Mouse (Mus musculus) neural tube, embryonic 13.5 days (tissue): ENCODE data around the gene Sco1. TPM values are rescaled to one million over a fixed set of nuclear protein-coding genes. Genes with fewer than 3 reads are reported as not detected.

Experiments
- ATAC-seq: fragments of 200-750 bp; cut with Nextera tagmentation; 2 replicates; pipeline ENCODE4 v1.8.0; 2017; ENCODE audit warnings: low read depth, mild to moderate bottlenecking, moderate TSS enrichment, moderate library complexity
- H3K27ac ChIP-seq: fragments of 300-500 bp; sonication (generic); replicated peaks from 2 replicates; pipeline ENCODE4 v1.5.1; 2015; ENCODE audit warnings: moderate library complexity, mild to moderate bottlenecking, inconsistent platforms
- H3K27me3 ChIP-seq: fragments of 300-500 bp; sonication (generic); 2 replicates; pipeline ENCODE4 v1.6.1; 2015; ENCODE audit warnings: mild to moderate bottlenecking, inconsistent platforms
- H3K36me3 ChIP-seq: fragments of 300-500 bp; sonication (generic); 2 replicates; pipeline ENCODE4 v1.6.1; 2015; ENCODE audit warnings: mild to moderate bottlenecking, inconsistent platforms
- H3K4me1 ChIP-seq: fragments of 300-500 bp; sonication (generic); replicated peaks from 2 replicates; pipeline ENCODE4 v1.6.1; 2015; ENCODE audit warnings: inconsistent platforms
- H3K4me2 ChIP-seq: fragments of 300-500 bp; sonication (generic); 2 replicates; pipeline ENCODE4 v1.6.1; 2015; ENCODE audit warnings: inconsistent platforms, mild to moderate bottlenecking, moderate library complexity
- H3K4me3 ChIP-seq: fragments of 300-500 bp; sonication (generic); 2 replicates; pipeline ENCODE4 v1.5.1; 2015; ENCODE audit warnings: mild to moderate bottlenecking, inconsistent platforms
- H3K9ac ChIP-seq: fragments of 300-500 bp; sonication (generic); 2 replicates; pipeline ENCODE4 v1.6.1; 2015; ENCODE audit warnings: moderate library complexity, mild to moderate bottlenecking, inconsistent platforms
- H3K9me3 ChIP-seq: fragments of 300-500 bp; sonication (generic); 2 replicates; pipeline ENCODE4 v1.6.1; 2016; ENCODE audit warnings: inconsistent platforms
- WGBS: fragments of 180-500 bp; shearing (Covaris S2); methylation state at CpG from one replicate; pipeline ENCODE4 v1.1.7; 2015; 5-methylcytosine and 5-hydroxymethylcytosine counted together
- polyA plus RNA-seq: library from polyadenylated mRNA; unstranded; fragments of >200 nt; fragmentation: Nextera tagmentation; extraction: Ambion mirVana; gene quantifications from 2 replicates; pipeline ENCODE4 v1.2.1, GENCODE M21; 2015

The Sco1 gene
- polyA plus RNA-seq, 1 experiment from 2014 or later = 14.2 TPM

DNA sequence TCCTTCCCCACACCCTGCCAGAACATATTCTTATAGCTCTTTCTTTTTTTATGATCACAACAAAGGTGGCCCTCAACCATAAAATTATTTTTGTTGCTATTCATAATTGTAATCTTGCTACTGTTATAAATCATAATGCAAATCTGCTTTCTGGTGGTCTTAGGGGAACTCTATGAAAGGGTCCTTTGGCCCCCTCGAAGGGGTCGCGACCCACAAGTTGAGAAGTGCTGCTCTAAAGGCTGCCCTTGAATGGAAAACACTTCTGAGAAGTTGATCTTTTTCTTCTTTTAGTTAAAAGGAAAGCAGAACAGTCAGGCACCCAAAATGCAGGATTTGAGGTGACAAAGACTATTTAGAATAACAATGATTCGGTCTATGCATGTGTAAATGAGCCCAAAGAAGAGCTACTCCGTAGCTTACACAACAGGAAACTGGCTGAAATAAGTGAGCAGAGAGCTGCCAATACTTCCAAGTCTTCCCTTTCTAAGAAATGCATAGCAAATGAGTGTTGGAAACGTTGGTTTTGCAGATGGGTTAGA, 28.6 kb upstream of the Sco1 start:
- H3K27ac ChIP-seq = no peak overlapping the region
- no peak overlapping the region for H3K9ac ChIP-seq
- no peaks in the 10 kb centered on the region for H3K9me3 ChIP-seq
- peak overlapping the region; percentile 65; the same call in 1 of the 2 replicates for H3K4me2 ChIP-seq
- 0 out of 2 replicates have a peak, but pooled peaks cover 8% of the 10 kb centered on the region for H3K27me3 ChIP-seq
- no peak for ATAC-seq
- 20% methylated on average over 6 of the region's 6 CpGs for WGBS
- H3K36me3 ChIP-seq = no peaks in the 10 kb centered on the region
- H3K4me3 ChIP-seq = no peak overlapping the region
- H3K4me1 ChIP-seq = peaks cover 29% of the 10 kb centered on the region

DNA sequence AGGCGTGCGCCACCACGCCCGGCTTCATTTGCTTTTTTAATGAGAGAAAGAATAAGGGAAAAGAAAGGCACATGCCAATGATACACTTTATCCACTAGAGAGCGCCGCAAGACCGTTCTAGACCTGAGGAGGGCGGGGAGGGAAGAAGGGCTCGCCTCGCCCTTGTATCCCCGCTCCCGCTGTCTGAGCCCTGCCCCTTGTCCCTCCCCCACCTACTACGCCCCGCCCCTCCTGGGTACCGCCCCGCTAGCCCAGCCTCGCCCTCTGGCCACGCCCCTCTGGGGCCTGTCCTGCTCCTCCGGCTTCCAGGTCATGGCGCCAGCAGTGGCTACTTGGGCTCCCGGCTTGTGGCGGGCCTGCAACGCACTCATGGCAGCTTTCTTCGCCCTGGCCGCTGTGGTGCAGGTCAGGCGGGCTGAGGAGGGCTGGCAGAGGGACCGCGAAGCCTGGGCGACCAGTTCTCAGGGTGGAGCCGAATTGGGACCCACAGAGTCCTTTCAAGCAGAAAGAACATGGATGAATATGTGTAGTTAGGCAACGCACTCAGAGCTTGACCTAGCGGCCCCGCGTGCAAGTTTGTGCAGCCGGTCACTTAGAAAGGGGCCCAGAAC, 27.5 kb upstream of the Sco1 start, which contains the start of gene Tmem220:
Tmem220 (plus strand) TSS at position 288 of the 611 bp plus-strand sequence.
- H3K36me3 ChIP-seq = no peaks in the 10 kb centered on the region
- peak within 1 kb of the TSS; percentile 71 for H3K9ac ChIP-seq
- H3K9me3 ChIP-seq = no peaks in the 10 kb centered on the region
- under 1% methylated on average over 33 of the region's 35 CpGs for WGBS
- peaks cover 29% of the 10 kb centered on the region for H3K4me1 ChIP-seq
- H3K27ac ChIP-seq = no peak within 1 kb of the TSS
- H3K27me3 ChIP-seq = 0 out of 2 replicates have a peak, but pooled peaks cover 4% of the 10 kb centered on the region
- peak within 1 kb of the TSS; percentile 65 for H3K4me2 ChIP-seq
- peak; percentile 96 for ATAC-seq
- H3K4me3 ChIP-seq = peak within 1 kb of the TSS; percentile 45

DNA sequence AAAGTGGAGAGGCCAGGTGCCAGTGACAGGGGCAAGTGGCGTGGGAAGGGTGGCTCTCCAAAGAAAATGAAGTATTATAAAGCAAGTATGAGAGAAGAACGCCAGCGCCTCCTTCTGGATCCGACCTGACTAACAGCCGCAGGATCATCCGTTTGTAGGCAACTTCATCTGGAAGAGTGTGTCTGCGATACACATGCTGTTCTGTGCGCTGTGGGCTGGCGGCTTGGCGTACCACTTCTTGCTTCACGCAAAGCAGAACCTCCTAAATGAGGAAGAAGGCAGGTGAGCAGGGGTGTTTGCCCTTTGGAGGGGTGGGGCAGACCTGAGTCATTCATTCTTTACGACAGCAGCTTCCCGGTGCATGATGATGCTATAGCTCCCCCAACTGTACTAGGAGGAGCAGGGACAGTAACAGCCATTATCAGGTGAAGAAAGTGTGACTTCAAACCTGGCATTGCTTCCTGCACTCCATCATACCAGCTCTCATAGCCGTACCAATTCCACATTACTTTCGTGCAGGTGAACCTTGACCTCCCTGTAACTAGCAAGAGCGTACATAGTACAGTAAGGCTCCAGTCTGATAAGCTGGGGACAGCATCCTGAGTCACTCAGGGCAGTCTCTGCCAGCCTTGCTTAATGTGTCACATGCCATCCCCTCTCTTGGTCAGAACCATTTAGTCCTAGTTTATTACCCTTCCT, 21.4 kb upstream of the Sco1 start:
- Histone ChIP-seq H3K4me1 (no peaks in the 10 kb centered on the region), H3K4me3 (no peak overlapping the region), H3K27me3 (no peaks in the 10 kb centered on the region), H3K4me2 (no peak overlapping the region), H3K27ac (no peak overlapping the region), H3K9ac (no peak overlapping the region), H3K9me3 (no peaks in the 10 kb centered on the region), H3K36me3 (peaks cover 1% of the 10 kb centered on the region; the same call in 1 of the 2 replicates)
- WGBS = 56% methylated on average over 16 of the region's 16 CpGs
- no peak for ATAC-seq

DNA sequence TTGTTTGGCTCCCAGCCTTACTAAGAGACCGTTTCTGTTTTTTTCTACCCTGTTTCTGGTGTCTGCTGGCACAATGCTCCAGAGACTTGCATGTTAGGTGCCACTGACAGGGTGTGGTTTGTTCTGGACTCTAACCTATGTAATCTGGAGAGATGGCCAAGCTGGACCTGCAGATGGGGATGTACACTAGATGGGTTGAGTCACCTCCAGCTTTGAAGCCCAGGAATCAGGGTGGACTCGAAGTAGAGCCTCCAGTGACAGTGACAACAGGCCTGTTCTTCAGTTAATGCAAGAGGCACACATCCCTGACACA, 20.9 kb upstream of the Sco1 start:
- peaks cover 6% of the 10 kb centered on the region for H3K36me3 ChIP-seq
- H3K4me2 ChIP-seq = no peak overlapping the region
- no peaks in the 10 kb centered on the region for H3K27me3 ChIP-seq
- WGBS = 44% methylated on average over 2 of the region's 2 CpGs
- no peaks in the 10 kb centered on the region for H3K4me1 ChIP-seq
- H3K27ac ChIP-seq = no peak overlapping the region
- H3K9ac ChIP-seq = no peak overlapping the region
- H3K9me3 ChIP-seq = no peaks in the 10 kb centered on the region
- no peak for ATAC-seq
- H3K4me3 ChIP-seq = no peak overlapping the region

DNA sequence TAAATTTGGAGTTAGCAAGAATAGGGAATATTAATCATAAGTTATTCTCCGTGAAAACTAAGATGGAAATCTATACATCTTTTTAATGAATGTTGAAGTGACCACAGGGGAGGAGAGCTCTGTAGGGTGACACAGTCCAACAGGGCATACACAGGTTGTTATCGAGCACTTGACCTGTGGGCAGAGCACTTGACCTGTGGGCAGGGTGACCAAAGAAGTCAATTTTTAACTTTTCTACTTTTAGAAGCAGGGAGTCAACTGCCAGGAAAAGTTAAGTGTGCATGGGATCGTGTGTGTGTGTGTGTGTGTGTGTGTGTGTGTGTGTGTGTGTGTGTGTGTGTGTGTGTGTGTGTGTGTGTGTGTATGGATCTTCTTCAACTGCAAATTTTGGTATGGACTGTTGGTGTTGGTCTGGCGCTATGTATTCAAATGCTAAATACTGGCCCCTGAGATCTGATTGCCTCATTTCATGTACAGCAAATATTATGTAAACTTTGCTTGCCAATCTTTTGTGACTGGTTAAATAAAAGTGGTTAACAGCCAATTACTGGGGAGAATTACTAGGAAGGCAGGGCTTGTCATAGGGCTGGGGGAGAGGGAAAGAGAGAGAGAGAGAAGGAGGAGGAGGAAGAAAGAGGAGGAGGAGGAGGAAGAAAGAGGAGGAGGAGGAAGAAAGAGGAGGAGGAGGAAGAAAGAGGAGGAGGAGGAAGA, 17.5 kb upstream of the Sco1 start:
- Histone ChIP-seq H3K4me3 (no peak overlapping the region), H3K4me1 (no peaks in the 10 kb centered on the region), H3K9me3 (no peaks in the 10 kb centered on the region), H3K9ac (no peak overlapping the region), H3K27ac (no peak overlapping the region), H3K27me3 (no peaks in the 10 kb centered on the region), H3K36me3 (peaks cover 35% of the 10 kb centered on the region), H3K4me2 (no peak overlapping the region)
- no peak for ATAC-seq
- 86% methylated on average over 4 of the region's 4 CpGs for WGBS

DNA sequence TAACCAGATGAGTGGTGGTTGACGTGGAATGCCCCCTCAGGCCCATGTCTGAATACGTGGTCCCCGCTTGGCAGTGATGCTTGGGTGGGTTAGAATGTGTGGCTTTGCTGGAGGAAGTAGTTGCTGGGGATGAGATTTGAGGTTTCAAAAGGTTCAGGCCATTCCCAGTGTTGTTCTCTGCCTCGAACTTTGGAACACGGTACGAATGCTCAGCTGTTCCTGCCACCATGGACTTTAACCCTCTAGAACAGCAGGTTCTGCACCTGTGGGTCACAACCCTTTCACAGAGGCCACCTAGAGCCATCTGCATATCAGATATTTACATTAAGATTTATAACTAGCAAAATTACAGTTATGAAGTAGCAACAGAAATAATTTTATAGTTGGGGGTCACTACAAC, 16.2 kb upstream of the Sco1 start:
- Histone ChIP-seq H3K4me2 (no peak overlapping the region), H3K4me3 (no peak overlapping the region), H3K27me3 (no peaks in the 10 kb centered on the region), H3K9ac (no peak overlapping the region), H3K27ac (no peak overlapping the region), H3K4me1 (no peaks in the 10 kb centered on the region), H3K36me3 (peaks cover 48% of the 10 kb centered on the region), H3K9me3 (no peaks in the 10 kb centered on the region)
- ATAC-seq = no peak
- 93% methylated on average over 6 of the region's 6 CpGs for WGBS

DNA sequence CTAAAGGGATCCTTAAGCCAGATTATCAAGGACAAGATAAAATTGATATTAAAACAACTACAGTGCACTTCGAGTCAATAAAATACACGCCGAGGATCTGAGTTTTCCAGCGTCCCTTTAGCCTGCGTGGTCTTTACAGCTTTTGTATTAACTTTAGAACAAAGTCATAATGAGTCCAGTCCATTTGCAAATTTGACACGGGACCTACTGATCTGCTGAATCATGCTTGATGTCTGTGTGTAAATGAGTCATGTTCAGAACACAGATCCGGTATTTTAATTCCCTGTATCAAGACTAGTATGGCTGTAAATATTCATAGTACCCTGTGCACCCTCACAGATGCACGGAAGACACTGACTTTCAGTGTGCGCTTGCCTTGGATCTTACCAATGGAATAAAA, 15.6 kb upstream of the Sco1 start:
- H3K36me3 ChIP-seq = peaks cover 55% of the 10 kb centered on the region
- no peak overlapping the region for H3K27ac ChIP-seq
- H3K9me3 ChIP-seq = no peaks in the 10 kb centered on the region
- 95% methylated on average over 9 of the region's 9 CpGs for WGBS
- no peaks in the 10 kb centered on the region for H3K27me3 ChIP-seq
- no peaks in the 10 kb centered on the region for H3K4me1 ChIP-seq
- H3K9ac ChIP-seq = no peak overlapping the region
- H3K4me2 ChIP-seq = no peak overlapping the region
- ATAC-seq = no peak
- H3K4me3 ChIP-seq = no peak overlapping the region

DNA sequence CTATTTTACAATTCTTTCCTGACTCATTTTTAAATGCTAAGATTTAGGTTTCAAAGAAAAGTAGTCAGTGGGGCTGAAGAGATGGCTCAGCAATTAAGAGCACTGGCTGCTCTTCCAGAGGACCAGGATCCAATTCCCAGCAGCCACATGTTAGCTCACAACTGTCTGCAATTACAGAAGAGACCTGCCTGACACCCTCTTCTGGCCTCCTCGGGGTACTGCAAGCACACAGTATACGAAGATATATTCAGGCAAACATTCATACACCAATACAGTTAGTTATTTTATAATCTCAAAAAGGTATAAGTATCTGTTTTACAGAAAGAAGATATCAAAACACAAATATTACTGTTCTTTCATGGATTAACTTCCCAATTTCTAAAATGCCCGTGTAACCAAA, 12.7 kb upstream of the Sco1 start:
- Histone ChIP-seq H3K27me3 (no peaks in the 10 kb centered on the region), H3K4me1 (no peaks in the 10 kb centered on the region), H3K9me3 (no peaks in the 10 kb centered on the region), H3K4me2 (no peak overlapping the region), H3K9ac (no peak overlapping the region), H3K27ac (no peak overlapping the region), H3K4me3 (no peak overlapping the region), H3K36me3 (peaks cover 56% of the 10 kb centered on the region)
- 91% methylated on average over 3 of the region's 3 CpGs for whole genome bisulfite sequencing
- no peak for ATAC-seq

DNA sequence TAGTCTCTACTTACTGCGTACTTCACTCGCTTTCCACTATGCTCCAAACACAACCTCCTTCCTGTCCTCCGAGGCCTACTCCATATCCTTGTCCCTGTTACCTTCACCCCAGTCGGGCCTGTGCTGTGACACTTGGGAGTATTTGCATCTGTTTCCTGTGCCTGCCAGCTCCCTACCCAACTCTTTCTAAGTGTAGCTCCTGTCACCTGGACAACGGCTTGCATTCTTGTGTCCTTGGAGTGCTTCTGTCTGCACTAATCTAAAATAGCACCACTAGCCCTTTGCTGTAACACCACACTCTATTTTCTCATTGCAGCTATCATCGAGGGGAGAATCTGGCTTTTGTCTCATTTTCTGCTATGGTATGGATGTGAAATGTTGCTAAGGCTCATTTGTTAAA, 12.0 kb upstream of the Sco1 start:
- no peak overlapping the region for H3K27ac ChIP-seq
- no peak overlapping the region for H3K4me2 ChIP-seq
- H3K36me3 ChIP-seq = peaks cover 56% of the 10 kb centered on the region
- no peaks in the 10 kb centered on the region for H3K4me1 ChIP-seq
- no peaks in the 10 kb centered on the region for H3K9me3 ChIP-seq
- no peaks in the 10 kb centered on the region for H3K27me3 ChIP-seq
- 95% methylated on average over 6 of the region's 6 CpGs for WGBS
- no peak for ATAC-seq
- no peak overlapping the region for H3K4me3 ChIP-seq
- H3K9ac ChIP-seq = no peak overlapping the region

DNA sequence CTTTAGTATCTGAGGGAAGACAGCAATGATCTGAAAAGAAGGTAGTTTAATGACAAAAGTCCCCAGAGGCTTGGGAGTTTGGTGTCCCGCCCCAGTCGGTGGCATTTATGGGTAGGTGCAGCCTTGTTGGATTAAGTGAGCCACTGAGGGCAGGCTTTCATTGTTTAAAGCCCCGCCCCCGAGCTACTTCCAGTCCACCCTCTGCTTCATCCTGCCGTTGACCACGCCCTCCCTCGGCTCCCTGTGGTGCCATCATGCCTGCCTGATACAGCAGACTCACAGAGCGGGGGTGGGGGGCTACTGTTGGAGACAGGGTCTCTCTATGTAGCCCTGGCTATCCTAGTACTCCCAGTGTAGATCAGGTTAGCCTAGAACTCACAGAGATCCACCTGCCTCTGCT, 9.5 kb upstream of the Sco1 start:
- no peak for ATAC-seq
- 18% methylated on average over 8 of the region's 8 CpGs for WGBS

DNA sequence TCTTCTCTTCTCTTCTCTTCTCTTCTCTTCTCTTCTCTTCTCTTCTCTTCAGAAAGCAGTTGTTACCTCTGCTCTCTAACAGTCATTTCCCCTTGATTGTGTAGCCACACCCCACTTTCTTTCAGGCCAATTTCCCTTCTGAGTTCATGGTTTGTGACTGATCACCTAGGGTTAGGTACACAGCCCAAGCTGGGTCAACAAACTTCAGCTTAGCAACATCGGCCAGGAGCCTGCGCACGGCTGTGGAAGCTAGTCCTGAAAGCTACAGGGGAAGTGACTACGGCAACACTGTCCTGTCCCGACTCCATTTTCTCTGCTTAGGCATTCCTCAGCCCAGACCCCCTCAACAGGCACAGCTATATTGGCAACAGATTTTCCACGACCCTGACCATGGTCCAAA, 7.5 kb upstream of the Sco1 start:
- H3K36me3 ChIP-seq = peaks cover 42% of the 10 kb centered on the region
- no peaks in the 10 kb centered on the region for H3K9me3 ChIP-seq
- H3K27ac ChIP-seq = no peak overlapping the region
- ATAC-seq = no peak
- H3K4me1 ChIP-seq = no peaks in the 10 kb centered on the region
- 90% methylated on average over 6 of the region's 6 CpGs for WGBS
- no peak overlapping the region for H3K4me2 ChIP-seq
- no peak overlapping the region for H3K9ac ChIP-seq
- no peak overlapping the region for H3K4me3 ChIP-seq
- H3K27me3 ChIP-seq = no peaks in the 10 kb centered on the region

More for the DNA sequence above, 9.5 kb upstream of the Sco1 start:
- H3K4me3 ChIP-seq = no peak overlapping the region
- H3K27me3 ChIP-seq = no peaks in the 10 kb centered on the region
- H3K27ac ChIP-seq = no peak overlapping the region
- no peaks in the 10 kb centered on the region for H3K4me1 ChIP-seq
- H3K36me3 ChIP-seq = peaks cover 50% of the 10 kb centered on the region
- no peaks in the 10 kb centered on the region for H3K9me3 ChIP-seq
- H3K9ac ChIP-seq = no peak overlapping the region
- H3K4me2 ChIP-seq = no peak overlapping the region

DNA sequence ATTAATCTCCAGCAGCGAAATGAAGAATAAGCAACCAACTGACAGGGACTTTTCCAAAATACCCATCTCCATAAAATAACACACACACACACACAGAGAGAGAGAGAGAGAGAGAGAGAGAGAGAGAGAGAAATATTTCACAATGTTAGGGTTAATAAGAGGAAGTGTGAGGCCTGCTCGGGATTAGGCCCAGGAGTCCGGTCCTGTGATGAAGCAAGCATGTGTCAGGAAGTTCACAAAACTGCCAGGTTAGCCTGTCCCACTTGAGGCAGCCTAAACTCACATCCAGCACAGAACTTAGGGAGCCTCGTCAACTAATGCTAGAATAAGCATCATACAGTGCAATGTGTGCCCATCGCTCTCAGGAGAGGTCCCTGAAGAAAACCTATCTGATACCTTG, 5.3 kb upstream of the Sco1 start:
- ATAC-seq = no peak

More for the DNA sequence above, 5.3 kb upstream of the Sco1 start:
- Histone ChIP-seq H3K36me3 (peaks cover 27% of the 10 kb centered on the region), H3K27ac (no peak overlapping the region), H3K4me1 (peaks cover 9% of the 10 kb centered on the region), H3K4me3 (no peak overlapping the region), H3K9ac (no peak overlapping the region), H3K9me3 (no peaks in the 10 kb centered on the region), H3K27me3 (no peaks in the 10 kb centered on the region), H3K4me2 (no peak overlapping the region)
- WGBS = 87% methylated on average over 5 of the region's 5 CpGs
